Mouse (Mus musculus) NIH3T3 (cell line): ENCODE data around the gene Pbxip1.

Experiments
- DNase-seq: peaks from one replicate; pipeline ENCODE4 v3.0.0-alpha.2; 2012; ENCODE audit warnings: low read depth

Pbxip1 gene

DNA sequence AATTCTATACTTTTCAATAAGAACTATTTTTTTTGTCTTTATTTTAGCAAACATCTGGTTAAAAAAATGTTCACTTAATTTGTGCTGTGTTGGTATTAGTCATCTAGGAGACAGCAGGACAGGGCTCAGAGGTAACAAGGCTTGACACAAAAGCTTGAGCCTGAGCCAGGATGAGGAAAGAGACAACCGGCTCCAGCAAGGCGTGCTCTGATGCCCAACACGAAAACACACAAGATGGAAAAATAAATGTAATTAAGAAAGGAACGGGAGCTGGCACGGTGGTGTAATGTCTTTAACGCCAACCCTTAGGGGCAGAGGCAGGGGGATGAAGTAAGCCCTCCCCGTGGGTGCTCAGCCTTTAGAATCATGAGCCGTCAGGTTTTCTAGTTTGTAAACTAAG, 49.6 kb downstream of the Pbxip1 start:
- no peak for DNase-seq

GRCm38 (mm10) chr3:89486916-89487702, 50.6 kb downstream of the Pbxip1 start:
- no peak for DNase-seq

DNA sequence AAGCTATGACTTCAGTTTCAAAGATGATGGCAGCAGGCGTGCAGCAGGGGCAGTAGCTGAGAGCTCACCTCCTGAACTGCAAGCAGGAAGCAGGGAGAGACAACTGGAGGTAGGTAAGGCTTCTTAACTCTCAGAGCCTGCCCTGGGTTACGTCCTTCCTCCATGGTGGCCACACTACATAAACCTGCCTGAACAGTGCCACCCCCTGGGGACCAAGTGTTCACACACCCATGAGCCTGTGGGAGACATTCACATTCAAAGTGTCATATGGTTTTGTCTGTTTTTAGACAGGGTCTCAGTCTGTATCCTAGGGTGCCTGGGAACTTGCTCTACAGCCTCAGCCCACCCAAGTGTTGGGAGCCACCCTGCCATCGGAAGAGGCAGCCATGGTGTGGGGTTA, 54.3 kb downstream of the Pbxip1 start:
- peak; percentile 21 for DNase-seq

DNA sequence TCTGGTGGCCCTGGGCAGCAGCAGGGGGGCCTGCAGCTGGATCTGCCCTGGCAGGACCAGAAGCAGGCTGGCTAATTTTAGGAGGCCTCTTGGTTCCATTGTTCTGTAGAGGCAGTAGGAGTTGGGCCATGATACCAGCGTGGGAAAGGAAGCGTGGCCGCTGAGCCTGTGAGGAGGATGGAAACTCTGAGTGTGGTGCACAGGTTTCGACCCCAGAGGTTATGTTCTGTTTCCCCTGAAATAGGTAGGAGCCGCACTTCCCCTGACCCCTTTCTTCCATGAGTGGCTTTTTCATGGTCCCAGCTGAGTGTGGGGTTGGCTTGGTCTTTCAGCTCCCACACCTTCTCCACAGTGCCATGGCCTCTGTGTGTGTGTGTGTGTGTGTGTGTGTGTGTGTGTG, 55.1 kb downstream of the Pbxip1 start:
- DNase-seq = no peak

DNA sequence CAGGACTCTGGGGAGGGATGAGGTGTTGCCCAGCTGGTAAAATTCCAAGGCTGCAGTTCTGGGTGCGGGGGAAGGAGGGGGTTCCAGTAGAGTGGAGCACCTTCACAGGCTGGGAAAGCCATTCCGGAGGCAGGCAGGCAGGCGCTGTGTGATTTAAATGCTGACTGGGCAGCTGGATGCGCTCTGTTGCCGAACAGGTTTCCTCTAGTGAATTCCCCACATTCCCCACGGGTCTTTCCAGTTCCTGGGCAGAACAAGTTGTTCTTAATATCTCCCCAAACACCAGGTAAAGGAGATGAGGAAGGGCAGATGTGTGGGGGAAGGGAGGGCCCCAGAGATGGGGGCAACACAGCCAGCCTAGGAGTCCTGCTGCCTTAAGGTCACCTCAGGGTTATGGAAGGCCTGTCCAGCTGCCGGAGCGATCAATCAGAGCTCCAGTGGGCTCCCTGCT, 56.2 kb downstream of the Pbxip1 start:
- no peak for DNase-seq

- DNase-seq = no peak
Observed at GRCm38 (mm10) chr3:89494630-89495029, 58.1 kb downstream of the Pbxip1 start.

GRCm38 (mm10) chr3:89496366-89496765, 59.9 kb downstream of the Pbxip1 start:
- DNase-seq = no peak

DNA sequence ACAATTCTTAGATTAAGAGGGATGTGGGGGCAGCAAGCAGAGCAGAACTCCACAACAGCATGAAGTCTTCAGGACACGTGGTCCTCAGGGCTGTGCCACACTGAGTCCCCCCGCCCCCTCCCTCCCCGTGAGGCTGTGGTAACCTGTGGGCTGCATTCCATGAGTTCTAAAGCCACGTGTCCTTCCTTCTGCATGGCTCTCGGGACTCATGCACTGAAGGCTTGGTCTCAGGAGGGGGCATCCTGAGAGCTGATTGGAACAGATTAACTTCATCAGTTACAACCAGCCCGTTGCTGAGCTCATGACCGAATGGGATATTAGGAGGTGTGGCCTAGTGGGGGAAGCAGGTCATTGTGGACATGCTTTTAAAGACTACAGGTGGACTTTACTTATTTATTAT, 63.2 kb downstream of the Pbxip1 start:
- DNase-seq = no peak
